Mouse (Mus musculus) liver, embryonic 13.5 days (tissue): ENCODE results near the gene Cfdp1. TPM values are rescaled to one million over a fixed set of nuclear protein-coding genes. Genes with fewer than 3 reads are reported as not detected.

Experiments
- ATAC-seq: fragments of 200-750 bp; cut with Nextera tagmentation; 2 replicates; pipeline ENCODE4 v1.8.0; 2017; ENCODE audit warnings: low read depth, mild to moderate bottlenecking, moderate number of reproducible peaks, moderate library complexity
- DNase-seq: peaks from one replicate; pipeline ENCODE4 v3.0.0; 2022
- H3K27ac ChIP-seq: fragments of 300-500 bp; sonication (generic); 2 replicates; pipeline ENCODE4 v1.5.1; 2015; ENCODE audit warnings: moderate library complexity, mild to moderate bottlenecking, inconsistent platforms
- H3K27me3 ChIP-seq: fragments of 300-500 bp; sonication (generic); 2 replicates; pipeline ENCODE4 v1.6.1; 2015; ENCODE audit warnings: mild to moderate bottlenecking, inconsistent platforms
- H3K36me3 ChIP-seq: fragments of 300-500 bp; sonication (generic); 2 replicates; pipeline ENCODE4 v1.6.1; 2015; ENCODE audit warnings: mild to moderate bottlenecking, inconsistent platforms
- H3K4me1 ChIP-seq: fragments of 300-500 bp; sonication (generic); replicated peaks from 2 replicates; pipeline ENCODE4 v1.6.1; 2015; ENCODE audit warnings: inconsistent platforms
- H3K4me2 ChIP-seq: fragments of 300-500 bp; sonication (generic); 2 replicates; pipeline ENCODE4 v1.6.1; 2015; ENCODE audit warnings: inconsistent platforms, mild to moderate bottlenecking, moderate library complexity
- H3K4me3 ChIP-seq: fragments of 300-500 bp; sonication (generic); replicated peaks from 2 replicates; pipeline ENCODE4 v1.5.1; 2015; ENCODE audit warnings: mild to moderate bottlenecking, inconsistent platforms
- H3K9ac ChIP-seq: fragments of 300-500 bp; sonication (generic); 2 replicates; pipeline ENCODE4 v1.6.1; 2015; ENCODE audit warnings: mild to moderate bottlenecking, inconsistent platforms
- H3K9me3 ChIP-seq: fragments of 300-500 bp; sonication (generic); replicated peaks from 2 replicates; pipeline ENCODE4 v1.6.1; 2016; ENCODE audit warnings: inconsistent platforms
- WGBS: fragments of 180-500 bp; shearing (Covaris S2); methylation state at CpG from one replicate; pipeline ENCODE4 v1.1.7; 2015; ENCODE audit not compliant: insufficient replicate concordance; 5-methylcytosine and 5-hydroxymethylcytosine counted together
- polyA plus RNA-seq: library from polyadenylated mRNA; unstranded; fragments of >200 nt; fragmentation: Nextera tagmentation; extraction: Ambion mirVana; gene quantifications from 2 replicates; pipeline ENCODE4 v1.2.1, GENCODE M21; 2015

The Cfdp1 gene
- polyA plus RNA-seq, 1 experiment from 2014 or later: 113 TPM

DNA sequence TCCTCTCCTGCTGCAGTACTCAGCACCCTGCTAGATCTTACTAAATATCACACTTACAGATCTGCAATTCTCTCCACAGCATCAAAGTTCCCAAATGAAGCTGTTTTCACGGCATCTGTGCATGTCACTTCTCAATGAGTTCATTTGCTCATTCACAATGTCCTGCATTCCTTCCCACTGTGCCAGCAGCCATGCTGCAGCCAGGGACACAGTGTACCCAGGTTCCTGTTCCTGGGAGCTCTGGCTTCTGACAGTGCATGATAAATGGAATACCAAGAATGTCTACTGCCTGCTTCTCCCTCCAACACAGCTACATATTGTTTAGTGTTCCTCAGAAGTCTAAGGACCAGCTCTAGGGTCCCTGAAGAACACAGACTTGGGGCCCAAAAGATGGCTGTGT lies 57.6 kb downstream of the Cfdp1 start:
- Histone ChIP-seq H3K27me3 (no peaks in the 10 kb centered on the region), H3K9ac (no peak overlapping the region), H3K4me1 (no peaks in the 10 kb centered on the region), H3K4me3 (no peak overlapping the region), H3K27ac (no peak overlapping the region), H3K36me3 (peaks cover 21% of the 10 kb centered on the region), H3K9me3 (no peaks in the 10 kb centered on the region), H3K4me2 (no peak overlapping the region)
- no peak for DNase-seq
- 80% methylated on average over 1 of the region's 1 CpGs for whole genome bisulfite sequencing
- no peak for ATAC-seq

DNA sequence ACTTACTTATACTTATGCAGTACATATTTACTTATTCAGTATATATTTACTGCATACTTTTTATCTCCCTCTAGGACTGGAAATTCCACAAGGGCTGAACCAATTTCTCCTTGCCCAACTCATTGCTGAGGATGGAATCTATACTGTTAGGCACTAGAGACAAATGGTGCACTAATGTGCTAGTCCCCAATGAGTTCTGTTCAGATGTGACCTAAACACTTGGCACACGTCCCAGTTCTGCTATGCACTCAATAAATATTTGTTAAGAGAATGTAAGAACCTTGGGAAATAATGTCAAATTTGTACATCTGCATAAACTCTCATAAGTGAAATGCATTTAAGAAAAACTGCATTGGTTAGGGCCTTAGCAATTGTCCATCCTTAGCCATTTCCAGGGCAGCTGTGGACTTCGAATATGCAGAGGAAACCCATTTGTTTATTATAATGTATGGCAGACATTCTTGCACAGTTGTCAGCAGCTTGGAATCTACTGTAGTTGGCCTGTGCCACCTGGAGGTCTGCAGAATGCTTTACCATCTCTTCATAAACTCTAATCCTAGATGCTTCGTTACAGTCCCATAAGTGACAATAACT lies 60.7 kb downstream of the Cfdp1 start:
- Histone ChIP-seq H3K4me3 (no peak overlapping the region), H3K9me3 (no peaks in the 10 kb centered on the region), H3K4me2 (no peak overlapping the region), H3K4me1 (no peaks in the 10 kb centered on the region), H3K9ac (no peak overlapping the region), H3K36me3 (peaks cover 28% of the 10 kb centered on the region), H3K27ac (no peak overlapping the region), H3K27me3 (no peaks in the 10 kb centered on the region)
- WGBS: 71% methylated on average over 3 of the region's 3 CpGs
- no peak for DNase-seq
- ATAC-seq: no peak

DNA sequence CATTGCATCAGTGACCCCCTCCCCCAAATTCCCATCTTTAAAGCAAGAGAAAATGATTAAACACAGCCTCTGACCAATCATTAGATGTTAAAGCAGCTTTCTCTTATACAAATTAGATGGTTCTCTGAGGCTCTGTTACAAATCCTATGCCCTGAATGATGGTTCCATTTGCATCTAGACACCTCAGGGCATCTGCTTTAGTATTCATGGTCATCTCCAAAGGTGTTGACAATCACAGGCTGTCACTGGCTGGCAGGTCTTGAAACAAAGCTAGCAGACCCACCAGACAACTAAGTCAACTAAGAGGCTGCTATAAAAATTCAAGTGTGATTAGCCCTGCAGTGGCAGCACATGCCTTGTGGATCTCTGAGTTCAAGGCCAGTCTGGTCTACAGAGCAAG lies 64.5 kb downstream of the Cfdp1 start:
- Histone ChIP-seq H3K9me3 (no peaks in the 10 kb centered on the region), H3K36me3 (peaks cover 23% of the 10 kb centered on the region), H3K4me1 (no peaks in the 10 kb centered on the region), H3K4me2 (no peak overlapping the region), H3K4me3 (no peak overlapping the region), H3K9ac (no peak overlapping the region), H3K27me3 (no peaks in the 10 kb centered on the region), H3K27ac (no peak overlapping the region; the same call in 1 of the 2 replicates)
- ATAC-seq (no peak), DNase-seq (no peak)

DNA sequence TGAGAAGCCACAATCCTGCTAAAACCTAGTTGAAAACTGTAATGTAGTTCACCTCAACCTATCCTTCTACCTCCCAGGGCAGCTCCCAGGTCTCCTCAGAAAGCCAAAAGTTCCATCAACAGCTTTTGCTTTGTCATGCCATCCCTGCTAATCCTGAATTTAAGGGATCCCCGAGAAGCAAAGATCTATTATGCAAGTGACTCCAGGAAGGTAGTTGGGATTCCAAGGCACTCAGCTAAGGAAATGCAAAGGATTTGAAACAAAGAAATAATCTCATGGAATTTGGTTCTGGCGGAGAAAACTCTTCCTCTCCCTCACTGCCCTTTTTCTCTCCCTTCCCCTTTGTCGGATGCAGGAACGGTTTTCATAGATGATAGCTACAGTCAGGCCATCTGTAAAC lies 64.9 kb downstream of the Cfdp1 start:
- WGBS: 62% methylated on average over 4 of the region's 4 CpGs
- H3K9me3 ChIP-seq: no peaks in the 10 kb centered on the region
- H3K27ac ChIP-seq: no peak overlapping the region
- H3K4me1 ChIP-seq: no peaks in the 10 kb centered on the region
- H3K4me2 ChIP-seq: no peak overlapping the region
- DNase-seq: no peak
- peaks cover 21% of the 10 kb centered on the region for H3K36me3 ChIP-seq
- no peaks in the 10 kb centered on the region for H3K27me3 ChIP-seq
- no peak for ATAC-seq
- H3K9ac ChIP-seq: no peak overlapping the region
- no peak overlapping the region for H3K4me3 ChIP-seq

DNA sequence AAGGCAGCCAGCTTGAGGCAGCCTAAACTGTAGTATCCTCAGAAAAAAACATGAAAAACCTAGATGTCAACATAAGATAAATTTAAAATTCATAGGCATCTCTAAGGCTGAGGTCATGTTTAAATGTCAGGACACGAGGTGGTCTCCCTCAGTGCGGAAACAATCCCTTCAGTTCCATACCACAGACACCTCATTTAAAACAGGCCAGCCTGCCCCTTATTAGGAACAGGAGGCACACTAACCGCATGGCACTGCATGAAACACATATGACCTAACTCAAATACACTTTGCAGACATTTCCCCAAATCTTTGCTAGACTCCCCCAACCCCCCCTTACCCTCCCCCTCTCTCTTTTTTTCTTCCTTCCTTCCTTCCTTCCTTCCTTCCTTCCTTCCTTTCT lies 65.6 kb downstream of the Cfdp1 start:
- Histone ChIP-seq H3K27me3 (no peaks in the 10 kb centered on the region), H3K27ac (no peak overlapping the region), H3K9me3 (no peaks in the 10 kb centered on the region), H3K36me3 (peaks cover 21% of the 10 kb centered on the region; the same call in 1 of the 2 replicates), H3K4me2 (no peak overlapping the region), H3K4me3 (no peak overlapping the region), H3K9ac (no peak overlapping the region), H3K4me1 (no peaks in the 10 kb centered on the region)
- 67% methylated on average over 3 of the region's 3 CpGs for WGBS
- ATAC-seq (no peak), DNase-seq (no peak)

DNA sequence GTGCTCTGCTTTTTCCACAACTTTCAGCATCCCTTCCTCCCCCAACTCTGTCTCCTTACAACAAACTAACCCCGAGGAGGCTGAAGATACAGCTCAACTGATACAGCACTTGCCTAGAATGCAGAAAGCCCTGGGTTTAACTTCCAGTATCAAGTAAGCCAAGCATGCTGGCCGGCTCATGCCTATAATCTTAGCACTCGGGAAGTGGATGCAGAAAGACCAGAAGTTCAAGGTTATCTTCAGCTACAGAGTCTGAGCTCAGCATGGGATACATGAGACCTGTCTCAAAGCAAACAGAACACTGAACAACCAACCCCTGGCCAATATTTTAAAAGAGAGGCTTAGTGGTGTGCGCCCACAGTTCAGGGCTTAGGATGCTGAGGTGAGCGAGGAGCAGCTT lies 66.0 kb downstream of the Cfdp1 start:
- H3K9ac ChIP-seq: no peak overlapping the region
- WGBS: 65% methylated on average over 5 of the region's 5 CpGs
- no peak overlapping the region for H3K4me3 ChIP-seq
- no peaks in the 10 kb centered on the region for H3K4me1 ChIP-seq
- no peak overlapping the region for H3K27ac ChIP-seq
- ATAC-seq (no peak), DNase-seq (no peak)
- H3K9me3 ChIP-seq: no peaks in the 10 kb centered on the region
- no peak overlapping the region for H3K4me2 ChIP-seq
- peaks cover 23% of the 10 kb centered on the region; the same call in 1 of the 2 replicates for H3K36me3 ChIP-seq
- H3K27me3 ChIP-seq: no peaks in the 10 kb centered on the region

DNA sequence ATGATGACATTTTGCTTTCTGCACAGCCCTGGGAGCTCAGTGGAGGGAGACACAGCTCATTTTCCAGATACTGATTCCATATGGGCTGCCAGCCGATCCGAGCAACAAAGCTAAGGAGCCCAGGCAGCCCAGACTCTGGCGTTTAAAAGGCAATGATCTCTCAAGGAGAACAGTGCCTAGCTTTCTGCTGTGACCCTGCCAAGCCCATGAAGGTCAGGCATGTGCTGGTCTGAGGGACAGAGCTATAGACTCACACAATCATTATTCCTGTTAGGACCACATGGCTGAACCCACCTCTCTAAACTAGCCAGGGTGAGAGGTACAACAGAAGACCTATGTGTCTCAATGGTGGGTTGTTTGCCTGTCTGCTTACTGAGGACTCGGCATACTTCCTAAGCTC lies 66.4 kb downstream of the Cfdp1 start:
- Histone ChIP-seq H3K9ac (no peak overlapping the region), H3K27ac (0 out of 2 replicates have a peak overlapping the region, but pooled peaks have one; percentile 13)
- 64% methylated on average over 4 of the region's 4 CpGs for WGBS

DNA sequence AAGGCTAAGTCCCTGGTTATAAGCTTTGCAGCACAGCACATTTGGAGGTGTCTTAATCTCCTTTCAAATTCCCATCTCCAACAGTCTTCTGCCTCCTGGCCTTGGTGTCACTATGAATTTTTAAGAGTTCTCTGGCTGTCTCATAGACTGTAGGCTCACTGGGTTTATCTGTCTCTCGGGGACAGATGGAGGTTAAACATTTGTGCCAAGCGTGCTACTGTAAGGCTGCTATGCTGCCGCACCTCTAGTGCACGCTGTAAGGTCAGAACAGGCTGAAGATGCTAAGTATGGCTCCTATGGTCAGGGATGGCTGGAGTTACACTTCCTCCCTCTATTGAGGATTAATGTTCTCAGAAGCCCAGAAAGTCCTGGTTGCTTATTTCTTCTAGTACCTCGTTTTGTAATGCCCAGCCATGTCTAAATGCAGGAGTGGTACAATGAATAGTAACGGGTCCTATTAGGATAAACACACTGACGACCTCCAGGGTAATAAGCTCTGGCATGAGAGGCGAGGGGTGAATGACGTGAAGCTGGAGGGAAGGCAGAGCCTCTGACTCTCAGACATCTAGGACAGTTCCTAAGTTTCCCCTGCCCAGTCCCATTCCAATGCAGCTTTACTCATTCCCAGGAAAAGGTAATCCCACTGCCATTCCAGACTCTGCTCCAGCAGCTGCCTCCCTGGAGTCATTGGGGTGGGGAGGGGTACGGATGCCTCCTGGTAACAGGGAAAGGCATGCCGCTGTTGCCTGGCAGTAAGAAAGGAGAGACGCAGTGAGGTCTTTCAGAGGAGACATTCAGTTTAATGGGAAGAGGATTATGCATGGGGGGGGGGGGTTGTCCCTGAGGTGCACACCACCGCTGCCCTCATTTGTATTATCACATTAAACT lies 67.1 kb downstream of the Cfdp1 start:
- WGBS: 77% methylated on average over 13 of the region's 13 CpGs
- no peak overlapping the region for H3K4me2 ChIP-seq
- DNase-seq (no peak), ATAC-seq (no peak)
- H3K4me1 ChIP-seq: no peaks in the 10 kb centered on the region
- H3K27ac ChIP-seq: no peak overlapping the region
- no peaks in the 10 kb centered on the region for H3K9me3 ChIP-seq
- H3K36me3 ChIP-seq: peaks cover 27% of the 10 kb centered on the region; the same call in 1 of the 2 replicates
- H3K27me3 ChIP-seq: no peaks in the 10 kb centered on the region
- H3K4me3 ChIP-seq: no peak overlapping the region
- no peak overlapping the region for H3K9ac ChIP-seq

More for the DNA sequence above, 66.4 kb downstream of the Cfdp1 start:
- Histone ChIP-seq H3K4me3 (no peak overlapping the region), H3K27me3 (no peaks in the 10 kb centered on the region), H3K4me1 (no peaks in the 10 kb centered on the region), H3K4me2 (no peak overlapping the region), H3K36me3 (peaks cover 26% of the 10 kb centered on the region; the same call in 1 of the 2 replicates), H3K9me3 (no peaks in the 10 kb centered on the region)
- ATAC-seq (no peak), DNase-seq (no peak)

DNA sequence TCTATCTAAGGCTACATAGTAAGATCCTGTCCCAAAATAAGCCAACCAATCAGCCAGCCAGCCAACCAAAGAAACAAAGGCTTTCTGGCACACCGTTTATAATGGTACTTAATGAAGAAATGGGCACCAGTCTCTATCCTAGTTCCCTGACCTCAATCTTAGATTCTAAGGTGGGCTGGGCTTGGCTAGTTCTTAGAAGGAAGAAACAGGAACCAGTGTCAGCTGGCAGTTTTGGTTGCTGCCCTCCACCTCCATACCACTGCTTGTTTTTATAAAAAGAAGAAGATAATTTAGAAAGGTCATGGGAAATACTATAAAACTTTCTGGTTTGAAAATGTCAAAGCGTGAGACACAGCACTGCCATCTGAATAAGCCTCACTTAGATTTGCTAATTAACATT lies 68.0 kb downstream of the Cfdp1 start:
- Histone ChIP-seq H3K4me1 (peaks cover 8% of the 10 kb centered on the region), H3K27ac (no peak overlapping the region), H3K9ac (no peak overlapping the region), H3K4me2 (no peak overlapping the region), H3K4me3 (no peak overlapping the region), H3K36me3 (peaks cover 22% of the 10 kb centered on the region; the same call in 1 of the 2 replicates), H3K9me3 (no peaks in the 10 kb centered on the region), H3K27me3 (no peaks in the 10 kb centered on the region)
- DNase-seq (no peak), ATAC-seq (no peak)
- WGBS: 81% methylated on average over 2 of the region's 2 CpGs

DNA sequence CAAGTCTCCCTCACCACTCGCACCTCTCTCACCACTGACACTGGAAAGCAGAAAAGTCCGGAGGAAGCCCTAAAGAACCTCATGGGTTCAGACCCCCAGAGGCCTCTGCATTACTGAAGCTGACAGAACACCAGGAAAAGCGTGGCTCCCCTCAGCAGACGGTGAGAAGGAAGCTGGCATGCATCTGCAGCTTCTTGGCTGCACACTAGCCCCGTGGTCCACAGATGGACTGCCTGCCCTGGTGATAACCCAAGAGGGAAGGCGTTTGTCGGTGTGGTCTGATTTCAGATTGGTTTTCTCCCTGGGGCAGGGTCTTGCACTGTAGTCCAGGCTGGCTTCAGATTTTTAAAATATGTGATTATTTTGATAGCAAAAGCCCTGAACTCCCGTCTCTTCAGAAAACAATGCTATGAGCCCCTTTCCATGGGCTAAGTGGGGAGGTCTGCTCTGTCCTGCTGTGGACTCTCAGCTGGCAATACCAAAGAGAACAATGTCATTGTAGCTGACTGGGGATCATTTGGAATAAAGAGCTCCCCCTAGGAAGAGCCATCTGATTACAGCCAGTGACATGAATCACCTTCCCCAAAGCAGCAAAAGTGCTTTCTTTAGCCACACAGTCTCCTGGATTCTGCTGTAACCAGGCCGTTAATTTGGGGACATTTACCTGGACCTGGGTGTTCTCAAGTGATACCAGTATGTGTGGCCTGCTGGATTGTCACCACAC lies 71.3 kb downstream of the Cfdp1 start:
- 75% methylated on average over 9 of the region's 9 CpGs for WGBS
- ATAC-seq (no peak), DNase-seq (no peak)

DNA sequence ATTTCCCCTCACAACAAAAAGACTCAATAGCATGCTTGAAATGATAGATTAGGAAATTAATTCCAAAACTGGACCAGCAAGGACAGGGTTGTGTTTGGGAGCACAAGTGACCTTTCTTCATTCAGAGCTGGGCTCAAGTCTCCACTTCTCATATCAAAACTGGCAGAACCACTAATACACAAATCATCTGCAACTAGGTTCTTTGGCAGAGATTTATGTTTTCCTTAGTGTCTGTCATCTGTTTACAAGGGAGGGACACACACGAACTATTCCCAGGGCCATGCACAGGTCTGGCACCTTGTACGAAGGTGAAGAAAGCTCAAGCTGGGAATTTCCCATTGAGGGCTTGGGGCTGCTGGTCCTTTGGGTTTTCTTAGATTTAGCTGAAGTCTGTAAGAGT lies 71.9 kb downstream of the Cfdp1 start:
- no peak overlapping the region for H3K9ac ChIP-seq
- no peak overlapping the region for H3K4me2 ChIP-seq
- peaks cover 29% of the 10 kb centered on the region for H3K36me3 ChIP-seq
- ATAC-seq (no peak), DNase-seq (no peak)
- H3K4me1 ChIP-seq: peaks cover 13% of the 10 kb centered on the region
- H3K27me3 ChIP-seq: no peaks in the 10 kb centered on the region
- H3K4me3 ChIP-seq: no peak overlapping the region
- H3K27ac ChIP-seq: no peak overlapping the region
- 61% methylated on average over 2 of the region's 2 CpGs for WGBS
- no peaks in the 10 kb centered on the region for H3K9me3 ChIP-seq

More for the DNA sequence above, 71.3 kb downstream of the Cfdp1 start:
- Histone ChIP-seq H3K4me2 (no peak overlapping the region), H3K27ac (no peak overlapping the region), H3K4me1 (peaks cover 13% of the 10 kb centered on the region), H3K9ac (no peak overlapping the region), H3K36me3 (peaks cover 26% of the 10 kb centered on the region), H3K9me3 (no peaks in the 10 kb centered on the region), H3K4me3 (no peak overlapping the region), H3K27me3 (no peaks in the 10 kb centered on the region)
